Mouse (Mus musculus) ES-Bruce4 (cell line): ENCODE measurements around the gene Cipc. TPM values are rescaled to one million over a fixed set of nuclear protein-coding genes. Genes with fewer than 3 reads are reported as not detected.

ENCODE experiments used
- H3K27ac ChIP-seq: 2 replicates; pipeline ENCODE4 v1.5.1; 2012; ENCODE audit warnings: low read length, inconsistent platforms; ENCODE audit not compliant: insufficient read depth
- H3K27me3 ChIP-seq: 2 replicates; pipeline ENCODE4 v1.6.1; 2012; ENCODE audit warnings: mild to moderate bottlenecking, low read length, inconsistent platforms; ENCODE audit not compliant: control insufficient read depth, poor library complexity, insufficient read depth, severe bottlenecking
- H3K36me3 ChIP-seq: 2 replicates; pipeline ENCODE4 v1.6.1; 2012; ENCODE audit warnings: inconsistent platforms, mild to moderate bottlenecking, low read length, moderate library complexity; ENCODE audit not compliant: control insufficient read depth, poor library complexity, insufficient read depth, severe bottlenecking
- H3K4me1 ChIP-seq: one replicate; pipeline ENCODE4 v1.8.1; 2011; ENCODE audit warnings: low read length; ENCODE audit not compliant: control insufficient read depth, insufficient read depth
- H3K4me3 ChIP-seq: 2 replicates; pipeline ENCODE4 v1.5.1; 2011; ENCODE audit warnings: low read depth, mild to moderate bottlenecking, low read length
- H3K9ac ChIP-seq: 2 replicates; pipeline ENCODE4 v1.6.1; 2012; ENCODE audit warnings: low read depth, mild to moderate bottlenecking, inconsistent platforms; ENCODE audit not compliant: poor library complexity, severe bottlenecking
- H3K9me3 ChIP-seq: replicated peaks from 2 replicates; pipeline ENCODE4 v1.6.1; 2012; ENCODE audit warnings: mild to moderate bottlenecking, low read length, inconsistent platforms; ENCODE audit not compliant: control insufficient read depth, poor library complexity, insufficient read depth, severe bottlenecking
- CTCF ChIP-seq: IDR thresholded peaks from one replicate; pipeline ENCODE4 v1.8.1; 2011; ENCODE audit warnings: low read depth, low read length
- EP300 ChIP-seq: IDR thresholded peaks from 2 replicates; pipeline ENCODE4 v1.6.1; 2011; ENCODE audit warnings: low read depth, low read length; ENCODE audit not compliant: insufficient read depth
- POLR2A ChIP-seq: IDR thresholded peaks from one replicate; pipeline ENCODE4 v1.8.1; 2011; ENCODE audit warnings: low read length; ENCODE audit not compliant: insufficient read depth
- polyA plus RNA-seq: library from polyadenylated mRNA; stranded (reverse); fragments of >200 nt; gene quantifications from 2 replicates; pipeline ENCODE4 v1.2.4, GENCODE M21; 2011; ENCODE audit warnings: low read depth; ENCODE audit not compliant: missing spikeins, insufficient read depth, insufficient read length

Cipc gene
- polyA plus RNA-seq, 1 experiment: 23.5 TPM

GRCm38 (mm10) chr12:86923837-86924236, 23.0 kb upstream of the Cipc start:
- H3K4me1 ChIP-seq: peaks cover 6% of the 10 kb centered on the region
- peaks cover 3% of the 10 kb centered on the region; the same call in 1 of the 2 replicates for H3K9me3 ChIP-seq
- 0 out of 2 replicates have a peak, but pooled peaks have one; percentile 42 for TF ChIP-seq EP300
- no peak for TF ChIP-seq POLR2A
- peak; percentile 81 for TF ChIP-seq CTCF
- no peaks in the 10 kb centered on the region for H3K36me3 ChIP-seq
- no peak overlapping the region for H3K4me3 ChIP-seq
- H3K9ac ChIP-seq: no peak overlapping the region
- H3K27me3 ChIP-seq: no peaks in the 10 kb centered on the region
- peak overlapping the region; percentile 24; the same call in 1 of the 2 replicates for H3K27ac ChIP-seq

GRCm38 (mm10) chr12:86930934-86931729, 15.7 kb upstream of the Cipc start:
- Histone ChIP-seq H3K36me3 (no peaks in the 10 kb centered on the region), H3K9me3 (peaks cover 3% of the 10 kb centered on the region; the same call in 1 of the 2 replicates), H3K4me3 (no peak overlapping the region), H3K27ac (peak overlapping the region; percentile 95), H3K4me1 (peaks cover 5% of the 10 kb centered on the region), H3K9ac (no peak overlapping the region), H3K27me3 (no peaks in the 10 kb centered on the region)
- no peak for TF ChIP-seq CTCF
- peak; percentile 95 for TF ChIP-seq EP300

GRCm38 (mm10) chr12:86931919-86932574, 14.8 kb upstream of the Cipc start:
- peak overlapping the region; percentile 95 for H3K27ac ChIP-seq
- peaks cover 3% of the 10 kb centered on the region; the same call in 1 of the 2 replicates for H3K9me3 ChIP-seq
- H3K4me3 ChIP-seq: 0 out of 2 replicates have a peak overlapping the region, but pooled peaks have one; percentile 11
- TF ChIP-seq POLR2A (no peak), CTCF (no peak), EP300 (no peak)
- peaks cover 5% of the 10 kb centered on the region for H3K4me1 ChIP-seq
- peak overlapping the region; percentile 16; the same call in 1 of the 2 replicates for H3K9ac ChIP-seq
- H3K36me3 ChIP-seq: no peaks in the 10 kb centered on the region
- H3K27me3 ChIP-seq: no peaks in the 10 kb centered on the region

GRCm38 (mm10) chr12:86932575-86932952, 14.3 kb upstream of the Cipc start:
- peaks cover 4% of the 10 kb centered on the region for H3K4me1 ChIP-seq
- no peak overlapping the region for H3K4me3 ChIP-seq
- H3K9me3 ChIP-seq: peaks cover 3% of the 10 kb centered on the region; the same call in 1 of the 2 replicates
- peak overlapping the region; percentile 16; the same call in 1 of the 2 replicates for H3K9ac ChIP-seq
- peak overlapping the region; percentile 95 for H3K27ac ChIP-seq
- no peaks in the 10 kb centered on the region for H3K27me3 ChIP-seq
- TF ChIP-seq POLR2A (no peak), EP300 (peak; percentile 99)
- no peaks in the 10 kb centered on the region for H3K36me3 ChIP-seq

GRCm38 (mm10) chr12:86934748-86935147, 12.1 kb upstream of the Cipc start:
- TF ChIP-seq CTCF (no peak), EP300 (no peak), POLR2A (no peak)
- no peak overlapping the region for H3K4me3 ChIP-seq
- H3K36me3 ChIP-seq: no peaks in the 10 kb centered on the region
- no peaks in the 10 kb centered on the region for H3K27me3 ChIP-seq
- H3K27ac ChIP-seq: no peak overlapping the region
- peaks cover 3% of the 10 kb centered on the region for H3K4me1 ChIP-seq
- no peak overlapping the region for H3K9ac ChIP-seq
- H3K9me3 ChIP-seq: no peaks in the 10 kb centered on the region

GRCm38 (mm10) chr12:86935692-86936282, 11.1 kb upstream of the Cipc start:
- H3K9ac ChIP-seq: no peak overlapping the region
- H3K4me1 ChIP-seq: peaks cover 3% of the 10 kb centered on the region
- H3K9me3 ChIP-seq: no peaks in the 10 kb centered on the region
- H3K27ac ChIP-seq: no peak overlapping the region
- H3K27me3 ChIP-seq: no peaks in the 10 kb centered on the region
- no peak overlapping the region for H3K4me3 ChIP-seq
- no peaks in the 10 kb centered on the region for H3K36me3 ChIP-seq
- TF ChIP-seq CTCF (no peak), POLR2A (no peak), EP300 (no peak)
